Mouse (Mus musculus): ENCODE results near the gene Them7.
A peak's percentile ranks its signal among the peaks of the same experiment; 100 is the strongest.

Gene Them7

GRCm38 (mm10) chr2:105416660-105417348 is 192.7 kb downstream of the Them7 start:
- no peak for DNase-seq (ENCODE audit: low read depth)

GRCm38 (mm10) chr2:105417663-105418062 is 193.5 kb downstream of the Them7 start:
- no peak for DNase-seq (ENCODE audit: low read depth)

GRCm38 (mm10) chr2:105418629-105419227 is 194.6 kb downstream of the Them7 start:
- no peak for DNase-seq (ENCODE audit: low read depth)

- no peak for DNase-seq (ENCODE audit: low read depth)
These were observed 203.3 kb downstream of the Them7 start for GRCm38 (mm10) chr2:105427447-105427846.

- DNase-seq (ENCODE audit: low read depth) = peak; percentile 62
These were observed 203.9 kb downstream of the Them7 start for GRCm38 (mm10) chr2:105428029-105428428.

- DNase-seq (ENCODE audit: low read depth) = no peak
These were observed 204.3 kb downstream of the Them7 start for GRCm38 (mm10) chr2:105428467-105428866.
